Mouse (Mus musculus) cortical plate, adult 2 months (tissue): ENCODE results near the gene Mc3r.

ENCODE experiments used
- CTCF ChIP-seq: fragments of 200-500 bp; IDR thresholded peaks from 2 replicates; pipeline ENCODE4 v1.5.1; 2011; ENCODE audit warnings: mild to moderate bottlenecking, control low read depth, low read length; ENCODE audit not compliant: insufficient read depth; ENCODE audit errors: extremely low read depth
- POLR2A ChIP-seq: fragments of 200-500 bp; IDR thresholded peaks from 2 replicates; pipeline ENCODE4 v1.6.1; 2011; ENCODE audit warnings: mild to moderate bottlenecking, low read length, control low read depth; ENCODE audit not compliant: insufficient read depth; ENCODE audit errors: extremely low read depth

DNA sequence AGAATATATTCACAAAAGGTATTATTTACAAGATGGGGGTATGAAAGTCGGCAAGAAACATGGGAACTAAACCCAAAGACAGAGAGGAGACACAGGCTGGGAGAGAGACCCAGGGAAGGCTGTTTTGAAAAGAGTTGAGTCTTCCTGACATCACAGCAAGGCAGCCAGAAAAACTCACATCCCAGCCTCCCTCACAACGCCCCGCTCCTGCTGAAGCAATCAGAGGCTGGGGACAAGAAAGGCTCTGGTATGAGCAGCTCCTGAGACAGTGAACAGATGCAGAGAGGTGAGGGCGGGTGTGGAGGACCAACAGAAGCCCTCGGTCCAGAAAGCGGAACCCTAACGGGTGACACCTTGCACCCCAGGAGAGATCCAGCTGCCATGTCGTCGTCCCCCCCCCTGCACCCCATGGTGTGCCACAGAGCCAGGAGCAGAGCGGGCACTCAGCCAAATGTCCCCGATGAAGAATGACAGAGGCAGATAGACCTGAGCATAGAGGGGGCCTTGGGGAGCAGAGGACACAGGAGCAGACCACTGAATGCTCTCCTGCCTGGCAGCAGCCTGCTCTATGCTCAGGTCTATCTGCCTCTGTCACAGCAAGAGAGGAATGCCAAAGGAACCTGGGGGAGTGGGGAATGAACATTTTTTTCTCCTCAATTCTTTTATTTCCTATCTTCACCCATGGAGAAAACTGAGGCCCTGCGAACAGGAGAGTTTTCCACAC lies 22.8 kb downstream of the Mc3r start:
- TF ChIP-seq POLR2A = no peak
- TF ChIP-seq CTCF = no peak
